Mouse (Mus musculus): ENCODE data around the gene Nr6a1. TPM values are rescaled to one million over a fixed set of nuclear protein-coding genes. Genes with fewer than 3 reads are reported as not detected.
A peak's percentile ranks its signal among the peaks of the same experiment; 100 is the strongest.

Nr6a1 gene
- polyA plus RNA-seq, 1 experiment from 2014 or later, result 4.9 TPM

- H3K4me3 ChIP-seq, result peak within 1 kb of the TSS; percentile 60
- WGBS, result 6% methylated on average over 32 of the region's 32 CpGs
- H3K27ac ChIP-seq (replicated peaks), result peak within 1 kb of the TSS; percentile 49
- peaks cover 20% of the 10 kb centered on the region for H3K27me3 ChIP-seq (replicated peaks; ENCODE audit: low read depth, poor library complexity, severe bottlenecking)
- peaks cover 40% of the 10 kb centered on the region for H3K4me1 ChIP-seq
- no peaks in the 10 kb centered on the region for H3K36me3 ChIP-seq (replicated peaks)
- DNase-seq (ENCODE audit: low spot score), result peak; percentile 81
- no peaks in the 10 kb centered on the region for H3K9me3 ChIP-seq
Measured at GRCm38 (mm10) chr2:38931851-38932667, 4.6 kb upstream of the Nr6a1 start, which contains the start of gene Olfml2a. Gene Olfml2a, plus strand, starts transcription at chr2:38931978.

GRCm38 (mm10) chr2:38930269-38930668 lies 2.8 kb upstream of the Nr6a1 start:
- no peak overlapping the region for H3K27ac ChIP-seq (replicated peaks)
- H3K4me3 ChIP-seq, result no peak overlapping the region
- H3K9me3 ChIP-seq, result no peaks in the 10 kb centered on the region
- peaks cover 46% of the 10 kb centered on the region for H3K4me1 ChIP-seq
- DNase-seq (ENCODE audit: low spot score), result no peak
- no peaks in the 10 kb centered on the region for H3K36me3 ChIP-seq (replicated peaks)
- peaks cover 20% of the 10 kb centered on the region for H3K27me3 ChIP-seq (replicated peaks; ENCODE audit: low read depth, poor library complexity, severe bottlenecking)
- 56% methylated on average over 2 of the region's 2 CpGs for WGBS

- Histone ChIP-seq H3K4me1 (peaks cover 32% of the 10 kb centered on the region), H3K36me3 (replicated peaks) (no peaks in the 10 kb centered on the region), H3K27me3 (replicated peaks; ENCODE audit: low read depth, poor library complexity, severe bottlenecking) (peaks cover 12% of the 10 kb centered on the region), H3K9me3 (no peaks in the 10 kb centered on the region), H3K27ac (replicated peaks) (peak overlapping the region; percentile 86), H3K4me3 (peak overlapping the region; percentile 92)
- DNase-seq (ENCODE audit: low spot score), result peak; percentile 94
- under 1% methylated on average over 53 of the region's 53 CpGs for WGBS
Measured at GRCm38 (mm10) chr2:38926145-38926891, 1.2 kb downstream of the Nr6a1 start.

DNA sequence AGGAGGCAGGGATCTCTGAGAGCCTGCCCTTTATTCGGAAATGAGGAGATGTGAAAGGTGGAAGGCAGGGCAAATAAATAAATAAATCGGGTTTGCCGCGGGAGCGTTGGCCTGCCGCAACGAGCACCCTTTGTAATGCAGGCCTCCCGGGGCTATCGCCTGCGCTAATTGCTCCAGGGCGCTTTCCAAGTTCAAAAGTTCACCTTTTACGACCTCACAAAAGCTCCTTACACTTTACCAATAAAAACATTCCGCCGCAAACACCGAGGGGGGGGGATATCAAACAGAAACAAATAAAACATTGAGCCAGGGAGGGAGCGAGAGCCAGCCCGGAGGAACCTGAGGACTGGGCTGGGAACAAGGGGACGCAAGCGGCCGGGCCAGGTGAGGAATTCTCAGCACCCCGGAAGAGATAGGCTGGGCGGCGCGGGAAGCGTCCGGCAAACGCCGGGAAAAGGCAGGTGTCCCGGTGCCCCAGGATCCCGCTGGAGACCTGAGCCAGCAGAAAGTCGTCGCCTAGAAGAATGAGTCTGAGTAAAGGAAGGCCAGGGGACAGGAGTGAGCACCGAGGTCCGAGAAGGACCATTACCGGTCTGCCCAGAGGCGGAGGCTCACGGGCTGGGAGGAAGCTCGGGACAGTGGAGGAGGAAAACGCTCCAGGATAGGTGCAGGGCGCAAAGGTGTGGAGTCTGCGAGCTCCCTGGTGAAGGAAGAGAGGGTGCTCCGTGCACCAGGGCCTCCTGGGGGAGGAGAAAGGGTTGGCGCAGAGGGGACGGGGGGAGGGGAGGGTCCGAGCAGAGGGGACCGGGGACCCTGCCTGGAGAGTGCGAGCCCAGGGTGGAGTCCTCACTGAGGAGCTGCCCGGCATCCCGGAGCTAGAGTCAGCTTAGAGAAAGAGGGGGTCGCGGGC lies 2.1 kb downstream of the Nr6a1 start:
- peak; percentile 54 for DNase-seq (ENCODE audit: low spot score)
- peak overlapping the region; percentile 86 for H3K27ac ChIP-seq (replicated peaks)
- no peaks in the 10 kb centered on the region for H3K36me3 ChIP-seq (replicated peaks)
- peaks cover 3% of the 10 kb centered on the region for H3K27me3 ChIP-seq (replicated peaks; ENCODE audit: low read depth, poor library complexity, severe bottlenecking)
- H3K4me3 ChIP-seq, result peak overlapping the region; percentile 92
- WGBS, result under 1% methylated on average over 51 of the region's 51 CpGs
- peaks cover 30% of the 10 kb centered on the region for H3K4me1 ChIP-seq
- no peaks in the 10 kb centered on the region for H3K9me3 ChIP-seq

DNA sequence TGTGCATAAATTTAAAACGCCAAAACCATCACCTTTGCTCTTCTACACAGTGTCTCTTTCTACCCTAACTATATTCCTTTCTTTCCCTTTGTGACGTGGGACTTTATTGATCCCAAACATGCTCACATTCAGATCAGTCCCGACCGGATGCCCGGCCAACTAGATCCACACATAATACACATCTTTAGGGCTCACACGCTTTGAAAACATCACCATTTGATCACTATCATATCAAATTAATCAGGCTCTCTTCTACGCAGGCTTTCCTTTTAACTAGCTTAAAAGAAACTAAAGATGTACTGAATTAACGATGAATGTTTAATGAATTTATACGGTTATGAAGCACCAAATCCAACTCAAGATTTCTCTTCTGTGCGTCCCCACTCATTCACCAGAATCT lies 2.9 kb downstream of the Nr6a1 start:
- no peak for DNase-seq (ENCODE audit: low spot score)
- Histone ChIP-seq H3K4me3 (peak overlapping the region; percentile 92), H3K27me3 (replicated peaks; ENCODE audit: low read depth, poor library complexity, severe bottlenecking) (no peaks in the 10 kb centered on the region), H3K9me3 (no peaks in the 10 kb centered on the region), H3K27ac (replicated peaks) (no peak overlapping the region), H3K4me1 (peaks cover 30% of the 10 kb centered on the region), H3K36me3 (replicated peaks) (no peaks in the 10 kb centered on the region)
- 2% methylated on average over 10 of the region's 10 CpGs for WGBS

- peak overlapping the region; percentile 92; the same call in 1 of the 2 replicates for H3K4me3 ChIP-seq
- WGBS, result 41% methylated on average over 2 of the region's 2 CpGs
- peaks cover 30% of the 10 kb centered on the region for H3K4me1 ChIP-seq
Measured at GRCm38 (mm10) chr2:38923911-38924310, 3.6 kb downstream of the Nr6a1 start.

GRCm38 (mm10) chr2:38923471-38923870 lies 4.0 kb downstream of the Nr6a1 start:
- Histone ChIP-seq H3K36me3 (replicated peaks) (no peaks in the 10 kb centered on the region), H3K27ac (replicated peaks) (no peak overlapping the region), H3K4me1 (peaks cover 30% of the 10 kb centered on the region), H3K9me3 (no peaks in the 10 kb centered on the region), H3K4me3 (no peak overlapping the region), H3K27me3 (replicated peaks; ENCODE audit: low read depth, poor library complexity, severe bottlenecking) (no peaks in the 10 kb centered on the region)
- no peak for DNase-seq (ENCODE audit: low spot score)
- WGBS, result 23% methylated on average over 3 of the region's 3 CpGs

More at GRCm38 (mm10) chr2:38923911-38924310, 3.6 kb downstream of the Nr6a1 start:
- DNase-seq (ENCODE audit: low spot score), result no peak
- Histone ChIP-seq H3K27ac (replicated peaks) (no peak overlapping the region), H3K36me3 (replicated peaks) (no peaks in the 10 kb centered on the region), H3K27me3 (replicated peaks; ENCODE audit: low read depth, poor library complexity, severe bottlenecking) (no peaks in the 10 kb centered on the region), H3K9me3 (no peaks in the 10 kb centered on the region)

- Histone ChIP-seq H3K4me3 (no peak overlapping the region), H3K27ac (replicated peaks) (no peak overlapping the region), H3K27me3 (replicated peaks; ENCODE audit: low read depth, poor library complexity, severe bottlenecking) (no peaks in the 10 kb centered on the region), H3K9me3 (no peaks in the 10 kb centered on the region), H3K36me3 (replicated peaks) (no peaks in the 10 kb centered on the region), H3K4me1 (peaks cover 21% of the 10 kb centered on the region)
- no peak for DNase-seq (ENCODE audit: low spot score)
- WGBS, result 35% methylated on average over 1 of the region's 1 CpGs
Measured at GRCm38 (mm10) chr2:38921374-38921773, 6.1 kb downstream of the Nr6a1 start.

- no peaks in the 10 kb centered on the region for H3K36me3 ChIP-seq (replicated peaks)
- H3K4me3 ChIP-seq, result no peak overlapping the region
- no peak for DNase-seq (ENCODE audit: low spot score)
- H3K4me1 ChIP-seq, result peaks cover 17% of the 10 kb centered on the region
- H3K27me3 ChIP-seq (replicated peaks; ENCODE audit: low read depth, poor library complexity, severe bottlenecking), result no peaks in the 10 kb centered on the region
- no peak overlapping the region for H3K27ac ChIP-seq (replicated peaks)
- 23% methylated on average over 4 of the region's 4 CpGs for WGBS
- H3K9me3 ChIP-seq, result no peaks in the 10 kb centered on the region
Measured at GRCm38 (mm10) chr2:38916947-38917691, 10.4 kb downstream of the Nr6a1 start.

DNA sequence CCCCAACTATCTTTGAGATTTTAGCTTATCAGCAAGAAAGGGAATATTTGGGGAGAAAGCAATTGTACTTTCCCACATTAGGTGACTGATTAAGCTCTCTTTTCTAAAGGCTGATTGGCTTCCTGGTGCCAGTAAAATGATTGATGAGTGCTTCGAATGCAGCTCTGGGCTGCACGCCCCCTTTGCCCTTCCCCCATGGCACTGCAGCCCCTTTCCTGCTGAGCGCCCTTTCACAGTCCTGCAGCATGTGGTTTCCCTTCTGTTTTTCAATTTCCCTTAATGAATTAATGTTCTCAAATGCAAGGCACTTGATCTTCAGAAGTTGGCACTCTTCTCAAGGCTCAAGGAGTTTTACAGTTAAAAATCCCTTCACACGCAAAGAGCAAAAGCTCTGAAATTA lies 12.5 kb downstream of the Nr6a1 start:
- Histone ChIP-seq H3K36me3 (replicated peaks) (no peaks in the 10 kb centered on the region), H3K4me1 (peaks cover 13% of the 10 kb centered on the region), H3K27me3 (replicated peaks; ENCODE audit: low read depth, poor library complexity, severe bottlenecking) (no peaks in the 10 kb centered on the region), H3K9me3 (no peaks in the 10 kb centered on the region), H3K27ac (replicated peaks) (no peak overlapping the region), H3K4me3 (no peak overlapping the region)
- peak; percentile 28 for DNase-seq (ENCODE audit: low spot score)
- WGBS, result 13% methylated on average over 4 of the region's 4 CpGs

- Histone ChIP-seq H3K9me3 (no peaks in the 10 kb centered on the region), H3K4me3 (no peak overlapping the region), H3K27me3 (replicated peaks; ENCODE audit: low read depth, poor library complexity, severe bottlenecking) (no peaks in the 10 kb centered on the region), H3K36me3 (replicated peaks) (no peaks in the 10 kb centered on the region), H3K4me1 (peaks cover 13% of the 10 kb centered on the region), H3K27ac (replicated peaks) (no peak overlapping the region)
- WGBS, result 34% methylated on average over 1 of the region's 1 CpGs
- no peak for DNase-seq (ENCODE audit: low spot score)
Measured at GRCm38 (mm10) chr2:38914517-38914916, 13.0 kb downstream of the Nr6a1 start.
